Mouse (Mus musculus) E14TG2a.4 (cell line): ENCODE measurements around the gene Sprr2i.

Experiments
- CTCF ChIP-seq: conservative IDR thresholded peaks from 2 replicates; pipeline ENCODE4 v1.5.1; 2014; ENCODE audit warnings: low read length
- NANOG ChIP-seq: IDR thresholded peaks from 2 replicates; pipeline ENCODE4 v1.6.1; 2014; ENCODE audit warnings: borderline replicate concordance, low read length, mixed read lengths
- POU5F1 ChIP-seq: IDR thresholded peaks from 2 replicates; pipeline ENCODE4 v1.6.1; 2014; ENCODE audit warnings: low read length, borderline replicate concordance

- TF ChIP-seq CTCF (no peak), POU5F1 (no peak), NANOG (no peak)
Observed at GRCm38 (mm10) chr3:92440177-92440576, 32.4 kb downstream of the Sprr2i start.
